Mouse (Mus musculus): ENCODE measurements at regions not wholly inside any gene's neighbourhood (a gene's known extent, or its start where the extent isn't known, plus 50 kb on each side); places are given as distances from the start of the nearest gene placed in this dataset.

- TF ChIP-seq POLR2A (IDR thresholded peaks at IDR 0.05; ENCODE audit: borderline replicate concordance, insufficient read depth, low read length): no peak
- TF ChIP-seq CTCF (IDR thresholded peaks at IDR 0.05; ENCODE audit: borderline replicate concordance, insufficient read depth, low read depth, low read length): no peak
These were observed 222.1 kb upstream of the Btbd3 start for GRCm38 (mm10) chr2:138034123-138034736.

All from cerebellum, adult 2 months (tissue).